8 mouse cellular contexts compared by ENCODE assay signal in the genomic region with DNA sequence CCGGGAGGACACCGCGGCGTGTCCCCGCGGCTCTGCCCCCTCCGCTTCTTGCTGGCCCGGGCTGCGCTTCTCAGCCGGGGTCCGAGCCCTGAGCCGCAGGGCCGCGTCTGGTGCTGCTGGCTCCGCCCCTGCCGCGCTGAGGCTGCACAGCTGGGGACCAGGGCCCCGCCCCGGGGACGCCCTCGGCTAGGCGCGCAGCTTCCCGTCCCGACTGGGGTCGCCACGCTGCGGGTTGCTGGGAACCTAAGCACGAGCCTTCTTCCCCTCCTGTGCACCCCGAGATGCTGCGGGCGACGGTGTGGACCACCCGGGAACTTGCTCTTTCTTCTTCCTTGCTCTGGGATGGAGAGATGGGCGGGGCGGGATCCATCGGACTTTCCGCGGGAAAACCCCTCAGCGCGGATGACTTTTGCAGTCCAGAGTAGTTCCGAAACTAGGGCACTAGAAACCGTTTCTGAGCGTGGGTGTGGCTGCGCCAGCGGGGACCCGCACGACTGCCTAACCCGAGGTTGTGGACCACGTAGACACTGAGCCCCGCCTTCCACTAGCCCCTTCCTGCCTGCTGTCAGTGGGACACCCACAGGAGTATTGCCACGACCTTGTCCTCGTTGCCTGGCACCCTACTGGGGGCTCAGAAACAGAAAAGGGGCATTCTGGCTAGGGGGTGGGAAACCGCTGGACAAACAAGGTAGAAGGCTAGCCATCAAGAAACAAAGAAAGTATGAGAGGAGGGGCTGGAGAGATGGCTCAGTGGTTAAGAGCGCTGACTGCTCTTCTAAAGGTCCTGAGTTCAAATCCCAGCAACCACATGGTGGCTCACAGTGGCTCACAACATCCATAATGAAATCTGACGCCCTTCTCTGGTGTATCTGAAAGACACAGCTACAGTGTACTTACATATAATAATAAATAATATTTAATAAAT. TPM values are rescaled to one million over a fixed set of nuclear protein-coding genes. Genes with fewer than 3 reads are reported as not detected.
DNase-seq lines count a peak whose midpoint lies in the region; ATAC-seq lines count a peak whose summit lies in the region.

A gene (minus strand): TSS at position 148 of the 925 bp plus-strand sequence.

- H3K4me3 ChIP-seq in embryonic facial prominence, embryonic 11.5 days (ENCODE audit: low read depth, low read length), result peak within 1 kb of the TSS; percentile 64
- H3K4me3 ChIP-seq in heart, embryonic 11.5 days (ENCODE audit: low read depth, low read length), result peak within 1 kb of the TSS; percentile 61
- peak within 1 kb of the TSS; percentile 78 for H3K4me3 ChIP-seq in kidney, embryonic 15.5 days (replicated peaks)

- H3K9ac ChIP-seq in embryonic facial prominence, embryonic 11.5 days (replicated peaks; ENCODE audit: low read length), result peak within 1 kb of the TSS; percentile 61
- H3K9ac ChIP-seq in heart, embryonic 11.5 days (ENCODE audit: low read depth, low read length), result peak within 1 kb of the TSS; percentile 73
- peak within 1 kb of the TSS; percentile 51 for H3K9ac ChIP-seq in kidney, embryonic 15.5 days

- H3K27ac ChIP-seq in embryonic facial prominence, embryonic 11.5 days (replicated peaks; ENCODE audit: low read depth, low read length), result no peak within 1 kb of the TSS
- no peak within 1 kb of the TSS for H3K27ac ChIP-seq in heart, embryonic 11.5 days (ENCODE audit: low read depth, low read length)
- no peak within 1 kb of the TSS for H3K27ac ChIP-seq in kidney, embryonic 15.5 days

- no peaks in the 10 kb centered on the region for H3K9me3 ChIP-seq in embryonic facial prominence, embryonic 11.5 days (replicated peaks; ENCODE audit: control insufficient read depth, low read length)
- H3K9me3 ChIP-seq in heart, embryonic 11.5 days (replicated peaks; ENCODE audit: control insufficient read depth, low read length), result no peaks in the 10 kb centered on the region
- H3K9me3 ChIP-seq in kidney, embryonic 15.5 days (replicated peaks), result no peaks in the 10 kb centered on the region

- peak; percentile 95 for ATAC-seq in embryonic facial prominence, embryonic 11.5 days (replicated peaks; ENCODE audit: insufficient number of reproducible peaks, low FRiP score, low TSS enrichment, low read depth)
- peak; percentile 88 for ATAC-seq in heart, embryonic 11.5 days (replicated peaks; ENCODE audit: insufficient number of reproducible peaks, low FRiP score, low TSS enrichment)
- peak; percentile 98 for ATAC-seq in kidney, embryonic 15.5 days (replicated peaks; ENCODE audit: low FRiP score)

- no peaks in the 10 kb centered on the region for H3K4me1 ChIP-seq in embryonic facial prominence, embryonic 11.5 days (ENCODE audit: control insufficient read depth, insufficient read depth, low read length)
- H3K4me1 ChIP-seq in heart, embryonic 11.5 days (ENCODE audit: control insufficient read depth, insufficient read depth, low read length), result no peaks in the 10 kb centered on the region
- peaks cover 9% of the 10 kb centered on the region for H3K4me1 ChIP-seq in kidney, embryonic 15.5 days

- 2% methylated on average over 56 of the region's 56 CpGs for WGBS in embryonic facial prominence, embryonic 11.5 days
- WGBS in heart, embryonic 11.5 days (ENCODE audit: insufficient replicate concordance), result 3% methylated on average over 55 of the region's 56 CpGs
- WGBS in kidney, embryonic 15.5 days, result 3% methylated on average over 56 of the region's 56 CpGs

- peak; percentile 65 to 78 for DNase-seq in CD8-positive naive resting alpha-beta T cell, adult 2 months (ENCODE audit: low read depth in 2 of 2, low spot score in 2 of 2)
- DNase-seq in adrenal gland, postnatal 14 days, result peak; percentile 84
- DNase-seq in embryonic facial prominence, embryonic 11.5 days (ENCODE audit: low spot score), result peak; percentile 77
- DNase-seq in lung, postnatal 4 days, result peak; percentile 75 to 80
- peak; percentile 80 for DNase-seq in retina, postnatal 1 day
- DNase-seq in frontal cortex, postnatal 25 days (ENCODE audit: low spot score in 2 of 2), result no peak

- H3K27me3 ChIP-seq in embryonic facial prominence, embryonic 11.5 days (ENCODE audit: control insufficient read depth, insufficient read depth, low read length), result peaks cover 2% of the 10 kb centered on the region; the same call in 1 of the 2 replicates
- H3K27me3 ChIP-seq in heart, embryonic 11.5 days (ENCODE audit: control insufficient read depth, insufficient read depth, low read length), result no peaks in the 10 kb centered on the region
- H3K27me3 ChIP-seq in kidney, embryonic 15.5 days, result peaks cover 4% of the 10 kb centered on the region

- no peaks in the 10 kb centered on the region for H3K36me3 ChIP-seq in embryonic facial prominence, embryonic 11.5 days (replicated peaks; ENCODE audit: control insufficient read depth, insufficient read depth, low read depth, low read length)
- no peaks in the 10 kb centered on the region for H3K36me3 ChIP-seq in heart, embryonic 11.5 days (ENCODE audit: control insufficient read depth, insufficient read depth, low read length)
- H3K36me3 ChIP-seq in kidney, embryonic 15.5 days, result no peaks in the 10 kb centered on the region

- peak within 1 kb of the TSS; percentile 76 for H3K4me2 ChIP-seq in embryonic facial prominence, embryonic 11.5 days (ENCODE audit: low read depth, low read length)
- peak within 1 kb of the TSS; percentile 76 for H3K4me2 ChIP-seq in heart, embryonic 11.5 days
- peak within 1 kb of the TSS; percentile 85 for H3K4me2 ChIP-seq in kidney, embryonic 15.5 days

RNA-seq across cellular contexts. Expression of the gene that starts here (rescaled TPM):
- 6.2 and 6.7 TPM in 2 replicates for total RNA-seq in adrenal gland, postnatal 14 days (2021)
- polyA plus RNA-seq in embryonic facial prominence, embryonic 11.5 days (2014; fragmentation: Nextera tagmentation; extraction: Ambion mirVana), result 1.9 and 2.3 TPM in 2 replicates
- 5.3 and 5.5 TPM in 2 replicates for polyA plus RNA-seq in heart, embryonic 11.5 days (2014; fragmentation: Nextera tagmentation; extraction: Ambion mirVana)
- 1.8 and 2.2 TPM in 2 replicates for polyA plus RNA-seq in kidney, embryonic 15.5 days (2015; fragmentation: Nextera tagmentation; extraction: Ambion mirVana)

Comparison
In these comparisons a context has a peak if more than half of its experiments do, and no peak if none do; other contexts are left out.
1. DNase-seq: peak in CD8-positive naive resting alpha-beta T cell, adult 2 months (2 of 2), adrenal gland, postnatal 14 days (single experiment), embryonic facial prominence, embryonic 11.5 days (single experiment), lung, postnatal 4 days (2 of 2) and retina, postnatal 1 day (single experiment); none in frontal cortex, postnatal 25 days (0 of 2).
2. Peak in every context shown above with its lines, with median percentiles within 50 percentile points of each other: ATAC-seq, H3K4me2 ChIP-seq, H3K4me3 ChIP-seq and H3K9ac ChIP-seq.